8 mouse cellular contexts compared by ENCODE assay signal in the genomic region with DNA sequence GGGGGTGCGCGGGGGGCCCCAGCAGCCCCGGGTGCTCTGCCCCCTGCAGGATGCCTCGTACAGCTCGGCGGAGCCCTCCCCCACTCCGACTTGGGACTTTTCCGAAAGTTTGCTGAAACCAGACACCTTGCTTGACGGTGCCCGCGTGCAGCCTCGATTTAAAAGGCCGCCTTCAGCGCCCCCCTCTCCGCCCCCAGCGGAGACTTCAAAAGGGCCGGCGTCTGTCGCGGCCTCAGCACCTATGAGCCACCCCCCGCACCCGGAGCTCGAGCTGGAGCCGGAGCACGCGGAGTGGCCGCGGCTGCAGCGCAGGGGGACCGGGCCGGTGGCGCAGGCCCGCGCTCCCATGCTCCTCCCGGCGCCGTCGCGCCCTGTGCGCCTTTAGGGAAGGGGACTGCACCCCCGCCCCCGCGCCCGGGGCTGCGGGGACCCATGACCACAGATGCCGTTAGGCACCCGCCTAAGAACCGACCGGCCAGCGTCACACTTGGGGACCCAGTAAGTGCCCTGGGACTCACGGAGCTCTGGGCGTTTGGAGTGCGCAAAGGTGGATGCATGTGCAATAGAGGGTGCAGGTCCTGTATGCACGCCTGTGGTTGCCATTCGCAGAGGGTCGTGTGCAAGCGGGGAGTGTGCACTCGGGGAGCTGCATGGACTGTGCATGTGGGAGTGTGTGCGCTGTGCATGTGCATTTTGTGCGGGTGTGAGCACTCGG. TPM values are rescaled to one million over a fixed set of nuclear protein-coding genes. Genes with fewer than 3 reads are reported as not detected.
A peak's percentile ranks its signal among the peaks of the same experiment; 100 is the strongest.
DNase-seq lines count a peak whose midpoint lies in the region; ATAC-seq lines count a peak whose summit lies in the region.

Gene Col27a1 (plus strand): TSS at position 98 of the 715 bp plus-strand sequence.

- peak within 1 kb of the TSS; percentile 96 for H3K4me2 ChIP-seq in lung, embryonic 16.5 days (ENCODE audit: low read depth, low read length)
- H3K4me2 ChIP-seq in hindbrain, embryonic 16.5 days (ENCODE audit: low read length), result peak within 1 kb of the TSS; percentile 100

- H3K36me3 ChIP-seq in lung, embryonic 16.5 days (ENCODE audit: control insufficient read depth, insufficient read depth, low read length), result no peaks in the 10 kb centered on the region
- H3K36me3 ChIP-seq in hindbrain, embryonic 16.5 days (ENCODE audit: control insufficient read depth, insufficient read depth, low read length), result no peaks in the 10 kb centered on the region
- no peaks in the 10 kb centered on the region for H3K36me3 ChIP-seq in midbrain, embryonic 10.5 days

- peak within 1 kb of the TSS; percentile 88 for H3K4me3 ChIP-seq in lung, embryonic 16.5 days (ENCODE audit: low read length)
- H3K4me3 ChIP-seq in hindbrain, embryonic 16.5 days (ENCODE audit: low read length), result peak within 1 kb of the TSS; percentile 68
- H3K4me3 ChIP-seq in midbrain, embryonic 10.5 days, result peak within 1 kb of the TSS; percentile 91

- no peaks in the 10 kb centered on the region for H3K9me3 ChIP-seq in lung, embryonic 16.5 days (ENCODE audit: control insufficient read depth, low read length)
- H3K9me3 ChIP-seq in hindbrain, embryonic 16.5 days (ENCODE audit: control insufficient read depth, low read length), result no peaks in the 10 kb centered on the region
- no peaks in the 10 kb centered on the region for H3K9me3 ChIP-seq in midbrain, embryonic 10.5 days (replicated peaks)

- no peak for DNase-seq in lung, postnatal 25 days (ENCODE audit: low spot score)
- peak; percentile 71 for DNase-seq in embryo, embryonic 10 days (ENCODE audit: low spot score)
- peak; percentile 63 for DNase-seq in midbrain, embryonic 10.5 days (ENCODE audit: low spot score)
- peak; percentile 47 to 54 for DNase-seq in thymus, postnatal 36 days
- DNase-seq in left cerebral cortex, adult 9 months (ENCODE audit: low spot score in 2 of 2), result no peak
- DNase-seq in frontal cortex, postnatal 10 days (ENCODE audit: low spot score in 2 of 2), result no peak

- H3K27me3 ChIP-seq in lung, embryonic 16.5 days (ENCODE audit: control insufficient read depth, insufficient read depth, low read depth, low read length), result peaks cover 11% of the 10 kb centered on the region
- peaks cover 34% of the 10 kb centered on the region for H3K27me3 ChIP-seq in hindbrain, embryonic 16.5 days (replicated peaks; ENCODE audit: control insufficient read depth, insufficient read depth, low read length)
- H3K27me3 ChIP-seq in midbrain, embryonic 10.5 days (ENCODE audit: low read depth, poor library complexity, severe bottlenecking), result peaks cover 63% of the 10 kb centered on the region

- WGBS in lung, embryonic 16.5 days, result under 1% methylated on average over 61 of the region's 61 CpGs
- WGBS in hindbrain, embryonic 16.5 days, result under 1% methylated on average over 55 of the region's 61 CpGs
- under 1% methylated on average over 61 of the region's 61 CpGs for WGBS in midbrain, embryonic 10.5 days

- H3K9ac ChIP-seq in lung, embryonic 16.5 days (ENCODE audit: low read length), result peak within 1 kb of the TSS; percentile 91
- H3K9ac ChIP-seq in hindbrain, embryonic 16.5 days (ENCODE audit: low read depth, low read length), result peak within 1 kb of the TSS; percentile 75

- H3K4me1 ChIP-seq in lung, embryonic 16.5 days (replicated peaks; ENCODE audit: control insufficient read depth, insufficient read depth, low read length), result peaks cover 30% of the 10 kb centered on the region
- peaks cover 22% of the 10 kb centered on the region for H3K4me1 ChIP-seq in hindbrain, embryonic 16.5 days (ENCODE audit: control insufficient read depth, insufficient read depth, low read depth, low read length)
- peaks cover 37% of the 10 kb centered on the region for H3K4me1 ChIP-seq in midbrain, embryonic 10.5 days

- ATAC-seq in lung, embryonic 16.5 days (ENCODE audit: low read depth), result peak; percentile 45
- ATAC-seq in hindbrain, embryonic 16.5 days, result peak; percentile 35; the same call in 1 of the 2 replicates

- H3K27ac ChIP-seq in lung, embryonic 16.5 days (ENCODE audit: low read length), result peak within 1 kb of the TSS; percentile 67
- H3K27ac ChIP-seq in hindbrain, embryonic 16.5 days (ENCODE audit: low read depth, low read length), result no peak within 1 kb of the TSS
- peak within 1 kb of the TSS; percentile 57; the same call in 1 of the 2 replicates for H3K27ac ChIP-seq in midbrain, embryonic 10.5 days (replicated peaks)

RNA-seq across cellular contexts. Expression of gene Col27a1, which starts in this region (rescaled TPM):
- polyA plus RNA-seq in lung, embryonic 16.5 days (2015; fragmentation: Nextera tagmentation; extraction: Ambion mirVana), result 16.4 and 18.3 TPM in 2 replicates
- 2.7 and 3.1 TPM in 2 replicates for polyA plus RNA-seq in hindbrain, embryonic 16.5 days (2015; fragmentation: Nextera tagmentation; extraction: Ambion mirVana)
- 2.9 and 3.3 TPM in 2 replicates for polyA plus RNA-seq in midbrain, embryonic 10.5 days (2016; fragmentation: Nextera tagmentation; extraction: Ambion mirVana)

Comparison
In these comparisons a context has a peak if more than half of its experiments do, and no peak if none do; other contexts are left out.
1. DNase-seq: peak in embryo, embryonic 10 days (single experiment), midbrain, embryonic 10.5 days (single experiment) and thymus, postnatal 36 days (2 of 2); none in lung, postnatal 25 days (single experiment), left cerebral cortex, adult 9 months (0 of 2) and frontal cortex, postnatal 10 days (0 of 2).
2. Peak in every context shown above with its lines, with median percentiles within 50 percentile points of each other: H3K4me3 ChIP-seq.